Mouse (Mus musculus) intestine, embryonic 15.5 days (tissue): ENCODE results near the gene 1700020L24Rik. TPM values are rescaled to one million over a fixed set of nuclear protein-coding genes. Genes with fewer than 3 reads are reported as not detected.

ENCODE experiments used
- polyA plus RNA-seq: library from polyadenylated mRNA; unstranded; fragments of >200 nt; fragmentation: Nextera tagmentation; extraction: Ambion mirVana; gene quantifications from 2 replicates; pipeline ENCODE4 v1.2.1, GENCODE M21; 2015

Gene 1700020L24Rik
- polyA plus RNA-seq, 1 experiment from 2014 or later = 0.87 TPM

Other genes with a start within 250 kb of the 1700020L24Rik start
- gene Slfn3, start 246.3 kb upstream of the 1700020L24Rik start, polyA plus RNA-seq = 0.62 and 0.80 TPM in 2 replicates
- 0.34 and 0.88 TPM in 2 replicates for gene Slfn14, start 151.0 kb upstream of the 1700020L24Rik start, polyA plus RNA-seq
- gene Ap2b1, start 138.7 kb upstream of the 1700020L24Rik start, polyA plus RNA-seq = 48.1 and 51.0 TPM in 2 replicates
- 13.8 and 16.4 TPM in 2 replicates for gene Pex12, start 135.1 kb upstream of the 1700020L24Rik start, polyA plus RNA-seq
- gene Rasl10b, start 28.5 kb upstream of the 1700020L24Rik start, polyA plus RNA-seq = 2.3 and 2.6 TPM in 2 replicates
- 0.13 TPM in 1 of 2 replicates, not detected in the other for gene Gas2l2, start 8.2 kb upstream of the 1700020L24Rik start, polyA plus RNA-seq
- gene Mmp28, start 25.4 kb downstream of the 1700020L24Rik start, polyA plus RNA-seq = 1.4 and 1.5 TPM in 2 replicates
- gene Taf15, start 35.4 kb downstream of the 1700020L24Rik start, polyA plus RNA-seq = 12.9 and 13.9 TPM in 2 replicates
- not detected in 2 replicates for gene Heatr9, start 84.5 kb downstream of the 1700020L24Rik start, polyA plus RNA-seq
- 3.1 and 3.7 TPM in 2 replicates for gene Ccl5, start 92.8 kb downstream of the 1700020L24Rik start, polyA plus RNA-seq
- 29.4 and 35.4 TPM in 2 replicates for gene Ccl9, start 141.0 kb downstream of the 1700020L24Rik start, polyA plus RNA-seq
- 13.3 and 17.0 TPM in 2 replicates for gene Ccl6, start 155.4 kb downstream of the 1700020L24Rik start, polyA plus RNA-seq
- not detected in 2 replicates for gene Rpl9-ps1, start 207.9 kb downstream of the 1700020L24Rik start, polyA plus RNA-seq
- 0.58 and 0.68 TPM in 2 replicates for gene Ccl3, start 211.7 kb downstream of the 1700020L24Rik start, polyA plus RNA-seq
- 0.35 and 0.38 TPM in 2 replicates for gene Ccl4, start 224.9 kb downstream of the 1700020L24Rik start, polyA plus RNA-seq